Mouse (Mus musculus): Measurements from ENCODE around the gene Carns1. TPM values are rescaled to one million over a fixed set of nuclear protein-coding genes. Genes with fewer than 3 reads are reported as not detected.

The Carns1 gene
- polyA plus RNA-seq, 1 experiment: 0.46 TPM

- no peak for TF ChIP-seq GATA1 (IDR thresholded peaks at IDR 0.05; ENCODE audit: low read length)
Measured at GRCm38 (mm10) chr19:4139446-4139845, 35.8 kb downstream of the Carns1 start, which contains the start of gene Gpr152. Gpr152 (plus strand) TSS chr19:4139787.

GRCm38 (mm10) chr19:4137913-4138312 lies 37.4 kb downstream of the Carns1 start:
- no peak for TF ChIP-seq GATA1 (IDR thresholded peaks at IDR 0.05; ENCODE audit: low read length)

GRCm38 (mm10) chr19:4136463-4136862 lies 38.8 kb downstream of the Carns1 start:
- no peak for TF ChIP-seq GATA1 (IDR thresholded peaks at IDR 0.05; ENCODE audit: low read length)

GRCm38 (mm10) chr19:4134354-4134753 lies 40.9 kb downstream of the Carns1 start:
- no peak for TF ChIP-seq GATA1 (IDR thresholded peaks at IDR 0.05; ENCODE audit: low read length)

- TF ChIP-seq GATA1 (IDR thresholded peaks at IDR 0.05; ENCODE audit: low read length): no peak
Measured at GRCm38 (mm10) chr19:4131768-4132167, 43.5 kb downstream of the Carns1 start.

GRCm38 (mm10) chr19:4131075-4131474 lies 44.2 kb downstream of the Carns1 start:
- no peak for TF ChIP-seq GATA1 (IDR thresholded peaks at IDR 0.05; ENCODE audit: low read length)

- TF ChIP-seq GATA1 (IDR thresholded peaks at IDR 0.05; ENCODE audit: low read length): no peak
Measured at GRCm38 (mm10) chr19:4130106-4130505, 45.2 kb downstream of the Carns1 start.

- no peak for TF ChIP-seq GATA1 (IDR thresholded peaks at IDR 0.05; ENCODE audit: low read length)
Measured at GRCm38 (mm10) chr19:4129462-4129861, 45.8 kb downstream of the Carns1 start.

- no peak for TF ChIP-seq GATA1 (IDR thresholded peaks at IDR 0.05; ENCODE audit: low read length)
Measured at GRCm38 (mm10) chr19:4126759-4127495, 48.4 kb downstream of the Carns1 start.

GRCm38 (mm10) chr19:4125741-4126696 lies 49.3 kb downstream of the Carns1 start, which contains the start of gene Aip:
Aip (minus strand) TSS chr19:4125858.
- no peak for TF ChIP-seq GATA1 (IDR thresholded peaks at IDR 0.05; ENCODE audit: low read length)

- TF ChIP-seq GATA1 (IDR thresholded peaks at IDR 0.05; ENCODE audit: low read length): no peak
Measured at GRCm38 (mm10) chr19:4124432-4124831, 50.8 kb downstream of the Carns1 start.

- no peak for TF ChIP-seq GATA1 (IDR thresholded peaks at IDR 0.05; ENCODE audit: low read length)
Measured at GRCm38 (mm10) chr19:4122411-4123370, 52.6 kb downstream of the Carns1 start.

GRCm38 (mm10) chr19:4121097-4121805 lies 54.0 kb downstream of the Carns1 start:
- no peak for TF ChIP-seq GATA1 (IDR thresholded peaks at IDR 0.05; ENCODE audit: low read length)

- no peak for TF ChIP-seq GATA1 (IDR thresholded peaks at IDR 0.05; ENCODE audit: low read length)
Measured at GRCm38 (mm10) chr19:4120496-4120895, 54.8 kb downstream of the Carns1 start.
